ENCODE assay signal across 24 mouse cellular contexts in the genomic region with DNA sequence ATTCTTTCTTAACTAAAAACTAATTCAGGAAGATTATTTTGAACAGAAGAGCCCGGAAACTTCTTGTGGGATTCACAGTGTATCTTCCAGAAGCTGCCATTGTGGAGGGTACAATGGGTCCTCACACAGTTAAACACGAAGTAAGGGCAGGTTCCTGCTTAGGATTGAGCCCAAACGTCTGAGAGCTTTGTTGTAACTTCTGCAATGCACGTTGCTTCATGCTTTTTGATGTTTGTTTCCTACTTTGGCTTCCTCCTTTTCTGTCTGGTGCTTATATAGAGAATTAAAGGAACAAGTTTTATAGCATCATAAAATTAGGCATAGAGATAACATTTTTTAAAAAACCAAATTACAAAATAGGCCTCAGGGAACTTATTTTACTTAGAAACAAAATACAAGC.
"Had no signal": no experiment of that assay in that cellular context is flagged by ENCODE, and none has a peak within 500 bp of the region (broad histone marks: within the 10 kb centered on the region; RNA-seq: fewer than 3 reads in every experiment).

No protein-coding gene starts in this region.

- H3K27ac ChIP-seq: heart, embryonic 13.5 days; heart, embryonic 15.5 days; hindbrain, embryonic 10.5 days; hindbrain, embryonic 12.5 days; hindbrain, embryonic 14.5 days; intestine, embryonic 15.5 days; layer of hippocampus, adult 2 months; left cerebral cortex, adult 2 months; limb, embryonic 10.5 days; limb, embryonic 12.5 days; liver, embryonic 13.5 days had no signal

- DNase-seq: gastrocnemius, postnatal 14 days; gastrocnemius, postnatal 36 days; heart, postnatal 36 days; kidney, adult 18-20 months; kidney, adult 8-10 months; kidney, postnatal 25 days; kidney, postnatal 4 days; liver; liver, embryonic 13.5 days had no signal

- H3K9ac ChIP-seq: heart, embryonic 13.5 days; heart, embryonic 15.5 days; hindbrain, embryonic 12.5 days; hindbrain, embryonic 14.5 days; intestine, embryonic 15.5 days; limb, embryonic 12.5 days; liver, embryonic 13.5 days had no signal

- H3K4me2 ChIP-seq: heart, embryonic 11.5 days; heart, embryonic 13.5 days; heart, embryonic 15.5 days; hindbrain, embryonic 12.5 days; hindbrain, embryonic 14.5 days; intestine, embryonic 15.5 days; limb, embryonic 12.5 days; liver, embryonic 11.5 days; liver, embryonic 13.5 days had no signal

- H3K36me3 ChIP-seq: heart, embryonic 13.5 days; heart, embryonic 15.5 days; hindbrain, embryonic 10.5 days; hindbrain, embryonic 12.5 days; intestine, embryonic 15.5 days; limb, embryonic 10.5 days; limb, embryonic 12.5 days; liver, embryonic 13.5 days had no signal

- ATAC-seq: hindbrain, embryonic 16.5 days; inflammation-experienced regulatory T-cells, adult 6 months; intestine, embryonic 15.5 days; intestine, postnatal 0 days had no signal

- H3K4me1 ChIP-seq: heart, embryonic 13.5 days; heart, embryonic 15.5 days; hindbrain, embryonic 10.5 days; hindbrain, embryonic 12.5 days; intestine, embryonic 15.5 days; limb, embryonic 10.5 days; limb, embryonic 12.5 days; liver, embryonic 13.5 days had no signal

- H3K9me3 ChIP-seq: heart, embryonic 13.5 days; heart, embryonic 15.5 days; hindbrain, embryonic 10.5 days; hindbrain, embryonic 12.5 days; intestine, embryonic 15.5 days; limb, embryonic 10.5 days; limb, embryonic 12.5 days; liver, embryonic 13.5 days had no signal

- H3K27me3 ChIP-seq: heart, embryonic 13.5 days; heart, embryonic 15.5 days; hindbrain, embryonic 12.5 days; intestine, embryonic 15.5 days; limb, embryonic 12.5 days; liver, embryonic 13.5 days had no signal

- H3K4me3 ChIP-seq: heart, embryonic 13.5 days; heart, embryonic 15.5 days; hindbrain, embryonic 10.5 days; hindbrain, embryonic 12.5 days; intestine, embryonic 15.5 days; layer of hippocampus, adult 2 months; left cerebral cortex, adult 2 months; limb, embryonic 10.5 days; limb, embryonic 12.5 days; liver, embryonic 13.5 days had no signal
